13 mouse cellular contexts compared by ENCODE assay signal in genomic region chr1:127945696-127946575, GRCm38 (mm10).
DNase-seq lines count a peak whose midpoint lies in the region; ATAC-seq and TF ChIP-seq lines count a peak whose summit lies in the region.
"Had no signal": no experiment of that assay in that cellular context is flagged by ENCODE, and none has a peak within 500 bp of the region (broad histone marks: within the 10 kb centered on the region; RNA-seq: fewer than 3 reads in every experiment).

No protein-coding gene starts in this region.

- no peak overlapping the region for H3K4me2 ChIP-seq in intestine, embryonic 14.5 days (ENCODE audit: low read length)
- H3K4me2 ChIP-seq in intestine, postnatal 0 days (replicated peaks; ENCODE audit: low read depth), result no peak overlapping the region
- no peak overlapping the region for H3K4me2 ChIP-seq in lung, embryonic 15.5 days
- no peak overlapping the region for H3K4me2 ChIP-seq in forebrain, embryonic 14.5 days (ENCODE audit: low read length)
- H3K4me2 ChIP-seq: hindbrain, embryonic 14.5 days; limb, embryonic 15.5 days had no signal

- 0 out of 2 replicates have a peak, but pooled peaks cover 4% of the 10 kb centered on the region for H3K9me3 ChIP-seq in intestine, embryonic 14.5 days (ENCODE audit: control insufficient read depth, low read length)
- no peaks in the 10 kb centered on the region for H3K9me3 ChIP-seq in intestine, postnatal 0 days (ENCODE audit: control insufficient read depth)
- no peaks in the 10 kb centered on the region for H3K9me3 ChIP-seq in lung, embryonic 15.5 days
- no peaks in the 10 kb centered on the region for H3K9me3 ChIP-seq in forebrain, embryonic 14.5 days (replicated peaks; ENCODE audit: control insufficient read depth, low read length)
- H3K9me3 ChIP-seq: limb, embryonic 15.5 days had no signal

- H3K9ac ChIP-seq in intestine, embryonic 14.5 days (ENCODE audit: low read length), result no peak overlapping the region
- no peak overlapping the region for H3K9ac ChIP-seq in intestine, postnatal 0 days (ENCODE audit: low read depth, low read length)
- H3K9ac ChIP-seq in lung, embryonic 15.5 days, result no peak overlapping the region
- H3K9ac ChIP-seq in forebrain, embryonic 14.5 days (ENCODE audit: low read length), result no peak overlapping the region
- H3K9ac ChIP-seq: hindbrain, embryonic 14.5 days; limb, embryonic 15.5 days had no signal

- no peak for TF ChIP-seq CTCF in intestine, postnatal 0 days (IDR thresholded peaks at IDR 0.05; ENCODE audit: low read depth)

- 70% methylated on average over 3 of the region's 3 CpGs for WGBS in intestine, embryonic 14.5 days
- 76% methylated on average over 3 of the region's 3 CpGs for WGBS in intestine, postnatal 0 days
- WGBS in lung, embryonic 15.5 days, result 48% methylated on average over 3 of the region's 3 CpGs
- WGBS in forebrain, embryonic 14.5 days, result 90% methylated on average over 3 of the region's 3 CpGs

- no peak overlapping the region for H3K4me3 ChIP-seq in intestine, embryonic 14.5 days (ENCODE audit: low read depth, low read length)
- H3K4me3 ChIP-seq in intestine, postnatal 0 days (ENCODE audit: low read depth, low read length), result no peak overlapping the region
- H3K4me3 ChIP-seq in lung, embryonic 15.5 days, result no peak overlapping the region
- no peak overlapping the region for H3K4me3 ChIP-seq in forebrain, embryonic 14.5 days (ENCODE audit: low read depth, low read length)
- H3K4me3 ChIP-seq: limb, embryonic 15.5 days had no signal

- peak overlapping the region; percentile 24 for H3K27ac ChIP-seq in intestine, embryonic 14.5 days (ENCODE audit: low read depth)
- H3K27ac ChIP-seq in intestine, postnatal 0 days (ENCODE audit: low read depth, low read length), result no peak overlapping the region
- H3K27ac ChIP-seq in lung, embryonic 15.5 days, result peak overlapping the region; percentile 49
- no peak overlapping the region for H3K27ac ChIP-seq in forebrain, embryonic 14.5 days (ENCODE audit: low read depth, low read length)
- H3K27ac ChIP-seq: hindbrain, embryonic 14.5 days; limb, embryonic 15.5 days had no signal

- peaks cover 9% of the 10 kb centered on the region; the same call in 1 of the 2 replicates for H3K4me1 ChIP-seq in intestine, embryonic 14.5 days (replicated peaks; ENCODE audit: control insufficient read depth, insufficient read depth, low read length)
- H3K4me1 ChIP-seq in intestine, postnatal 0 days (replicated peaks; ENCODE audit: control insufficient read depth, insufficient read depth, low read length), result peaks cover 5% of the 10 kb centered on the region; the same call in 1 of the 2 replicates
- 0 out of 2 replicates have a peak, but pooled peaks cover 9% of the 10 kb centered on the region for H3K4me1 ChIP-seq in lung, embryonic 15.5 days
- H3K4me1 ChIP-seq in forebrain, embryonic 14.5 days (ENCODE audit: control insufficient read depth, insufficient read depth, low read length), result no peaks in the 10 kb centered on the region
- H3K4me1 ChIP-seq: limb, embryonic 15.5 days had no signal

- H3K36me3 ChIP-seq in intestine, embryonic 14.5 days (ENCODE audit: control insufficient read depth, insufficient read depth, low read length), result peaks cover 36% of the 10 kb centered on the region
- peaks cover 17% of the 10 kb centered on the region; the same call in 1 of the 2 replicates for H3K36me3 ChIP-seq in intestine, postnatal 0 days (ENCODE audit: control insufficient read depth, insufficient read depth)
- peaks cover 30% of the 10 kb centered on the region for H3K36me3 ChIP-seq in lung, embryonic 15.5 days
- peaks cover 34% of the 10 kb centered on the region for H3K36me3 ChIP-seq in forebrain, embryonic 14.5 days (ENCODE audit: control insufficient read depth, insufficient read depth, low read length)

- peak; percentile 31 to 57 for DNase-seq in cerebellum, postnatal 14 days
- DNase-seq in intestine, embryonic 14.5 days (ENCODE audit: low spot score), result no peak
- DNase-seq in lung, adult 18-20 months, result no peak
- DNase-seq in kidney, postnatal 4 days, result peak; percentile 39 to 60
- DNase-seq in forebrain, embryonic 14.5 days (ENCODE audit: low spot score), result no peak
- DNase-seq: right cerebral cortex, adult 18-20 months; thymus, postnatal 36 days had no signal

- ATAC-seq in cerebellum, adult (ENCODE audit: insufficient number of reproducible peaks, low FRiP score, low TSS enrichment), result no peak
- ATAC-seq in intestine, embryonic 14.5 days (replicated peaks; ENCODE audit: low FRiP score, low TSS enrichment, low read depth), result no peak
- no peak for ATAC-seq in intestine, postnatal 0 days
- ATAC-seq in lung, embryonic 15.5 days (ENCODE audit: borderline replicate concordance, extremely low read depth, low FRiP score, low TSS enrichment), result no peak
- ATAC-seq in forebrain, embryonic 14.5 days, result no peak

- H3K27me3 ChIP-seq in intestine, embryonic 14.5 days (replicated peaks; ENCODE audit: control insufficient read depth, insufficient read depth, low read length), result no peaks in the 10 kb centered on the region
- H3K27me3 ChIP-seq in intestine, postnatal 0 days (replicated peaks; ENCODE audit: control insufficient read depth, insufficient read depth, low read length), result no peaks in the 10 kb centered on the region
- no peaks in the 10 kb centered on the region for H3K27me3 ChIP-seq in lung, embryonic 15.5 days
- H3K27me3 ChIP-seq in forebrain, embryonic 14.5 days (replicated peaks; ENCODE audit: control insufficient read depth, insufficient read depth, low read length), result no peaks in the 10 kb centered on the region
- H3K27me3 ChIP-seq: limb, embryonic 15.5 days; megakaryocyte, embryonic 14.5 days had no signal

Comparison
In these comparisons a context has a peak if more than half of its experiments do, and no peak if none do; other contexts are left out.
1. H3K27ac ChIP-seq: peak in intestine, embryonic 14.5 days (single experiment) and lung, embryonic 15.5 days (single experiment); none in intestine, postnatal 0 days (single experiment) and forebrain, embryonic 14.5 days (single experiment).
2. DNase-seq: peak in cerebellum, postnatal 14 days (2 of 2) and kidney, postnatal 4 days (2 of 2); none in intestine, embryonic 14.5 days (single experiment), lung, adult 18-20 months (0 of 2) and forebrain, embryonic 14.5 days (single experiment).